Comparison of ENCODE assay signal across 27 mouse cellular contexts in the genomic region with DNA sequence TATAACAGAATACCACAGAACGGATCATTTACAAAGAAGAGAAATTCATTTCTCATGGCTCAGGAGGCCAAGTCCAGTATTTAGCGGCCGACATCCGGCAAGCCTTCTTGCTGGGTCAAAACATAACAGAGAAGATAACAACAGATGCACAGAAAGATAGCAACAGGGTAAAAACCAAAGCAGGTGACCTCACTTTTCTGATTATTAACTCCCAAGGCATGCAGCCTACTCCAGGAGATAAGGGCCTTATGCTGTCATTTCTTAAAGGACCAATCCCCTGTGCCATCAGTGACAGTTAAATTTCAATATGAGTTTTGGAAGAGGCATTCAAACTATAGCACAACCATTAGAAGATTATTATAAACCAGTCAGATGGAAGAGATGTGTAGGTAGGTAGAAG.
"Had no signal": no experiment of that assay in that cellular context is flagged by ENCODE, and none has a peak within 500 bp of the region (broad histone marks: within the 10 kb centered on the region; RNA-seq: fewer than 3 reads in every experiment).

No protein-coding gene starts in this region.

- H3K27me3 ChIP-seq: heart, embryonic 13.5 days; heart, embryonic 15.5 days; hindbrain, embryonic 13.5 days; hindbrain, embryonic 15.5 days; kidney, embryonic 15.5 days; limb, embryonic 13.5 days; limb, embryonic 15.5 days; liver, embryonic 12.5 days had no signal

- H3K9me3 ChIP-seq: heart, embryonic 13.5 days; heart, embryonic 15.5 days; hindbrain, embryonic 13.5 days; hindbrain, embryonic 15.5 days; kidney, embryonic 15.5 days; limb, embryonic 13.5 days; limb, embryonic 15.5 days; liver, embryonic 12.5 days had no signal

- H3K4me1 ChIP-seq: heart, embryonic 13.5 days; heart, embryonic 15.5 days; hindbrain, embryonic 13.5 days; hindbrain, embryonic 15.5 days; kidney, embryonic 15.5 days had no signal

- H3K9ac ChIP-seq: heart, embryonic 13.5 days; heart, embryonic 15.5 days; hindbrain, embryonic 13.5 days; hindbrain, embryonic 15.5 days; kidney, embryonic 15.5 days; limb, embryonic 13.5 days; limb, embryonic 15.5 days; liver, embryonic 12.5 days; liver, embryonic 14.5 days had no signal

- ATAC-seq: hindbrain, postnatal 0 days; intestine, embryonic 16.5 days; liver, embryonic 12.5 days had no signal

- H3K27ac ChIP-seq: heart, adult 2 months; heart, embryonic 13.5 days; heart, embryonic 15.5 days; hindbrain, embryonic 13.5 days; hindbrain, embryonic 15.5 days; hindbrain, postnatal 0 days; kidney, embryonic 15.5 days; kidney, postnatal 0 days; layer of hippocampus, adult 2 months; left cerebral cortex, adult 2 months; limb, embryonic 13.5 days; limb, embryonic 15.5 days; liver, embryonic 12.5 days; liver, embryonic 14.5 days had no signal

- H3K4me2 ChIP-seq: heart, embryonic 11.5 days; heart, embryonic 13.5 days; heart, embryonic 15.5 days; hindbrain, embryonic 13.5 days; hindbrain, embryonic 15.5 days; kidney, embryonic 15.5 days; limb, embryonic 13.5 days; limb, embryonic 15.5 days; liver, embryonic 12.5 days had no signal

- H3K4me3 ChIP-seq: heart, adult 2 months; heart, embryonic 13.5 days; heart, embryonic 15.5 days; hindbrain, embryonic 13.5 days; hindbrain, embryonic 15.5 days; kidney, embryonic 15.5 days; layer of hippocampus, adult 2 months; left cerebral cortex, adult 2 months; limb, embryonic 13.5 days; limb, embryonic 15.5 days; liver, embryonic 12.5 days had no signal

- H3K36me3 ChIP-seq: heart, embryonic 13.5 days; heart, embryonic 15.5 days; hindbrain, embryonic 13.5 days; hindbrain, embryonic 15.5 days; kidney, embryonic 15.5 days; limb, embryonic 13.5 days; limb, embryonic 15.5 days; liver, embryonic 12.5 days had no signal

- DNase-seq: gastrocnemius, postnatal 14 days; gastrocnemius, postnatal 36 days; heart, adult 11 months; heart, adult 2 months; heart, postnatal 14 days; heart, postnatal 36 days; kidney, adult 11 months; kidney, adult 2 months; kidney, adult 9 months; kidney, postnatal 25 days; kidney, postnatal 4 days; left cerebral cortex, postnatal 4 days had no signal
